Mouse (Mus musculus) left cerebral cortex, postnatal 14 days (tissue): ENCODE results near the gene Ap3m1. TPM values are rescaled to one million over a fixed set of nuclear protein-coding genes. Genes with fewer than 3 reads are reported as not detected.

Experiments used
- total RNA-seq, 2 experiments: library from RNA; stranded (reverse); gene quantifications; 2 replicates each; pipeline ENCODE4 v1.2.3; 2021

Gene Ap3m1
- total RNA-seq, 2 experiments from 2014 or later: 75.4 to 87.2 TPM

Other genes with a start within 250 kb of the Ap3m1 start
- gene Plau, start 215.8 kb downstream of the Ap3m1 start, total RNA-seq: 1 to 10 TPM; 7.4 to 7.7 TPM
- 10 to 100 TPM; 27.9 to 28.7 TPM for gene Vcl, start 123.1 kb downstream of the Ap3m1 start, total RNA-seq
- gene Adk, start 66 bp upstream of the Ap3m1 start, total RNA-seq: 10 to 100 TPM; 69.5 to 77.7 TPM